Mouse (Mus musculus): ENCODE results near the gene Adh4. TPM values are rescaled to one million over a fixed set of nuclear protein-coding genes. Genes with fewer than 3 reads are reported as not detected.

Adh4 gene
- total and polyA plus RNA-seq, 2 experiments from 2014 or later: not detected

DNA sequence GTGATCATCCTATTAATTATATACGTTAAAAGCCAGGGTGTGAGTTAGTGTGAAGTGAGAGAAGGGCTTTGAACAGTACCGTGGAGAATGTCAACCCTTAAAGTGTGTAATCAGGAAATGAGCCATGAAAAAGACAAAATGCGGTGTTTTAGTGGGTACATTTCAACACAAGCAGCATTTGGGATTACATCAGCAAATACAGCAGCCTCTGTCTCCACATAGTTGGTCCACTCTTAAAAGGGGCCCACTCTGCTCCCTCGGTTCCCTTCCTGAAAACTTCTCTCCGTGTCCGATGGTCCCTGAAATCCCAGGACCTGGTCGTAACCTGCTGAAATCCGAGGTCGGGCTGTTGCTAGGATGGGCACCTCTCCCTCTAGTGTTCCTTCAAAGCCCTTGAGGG, 26.9 kb downstream of the Adh4 start:
- DNase-seq (ENCODE audit: low spot score) (no peak), ATAC-seq (no peak)
- peak; percentile 9; the same call in 1 of the 2 replicates for TF ChIP-seq CTCF (IDR thresholded peaks at IDR 0.05; ENCODE audit: low read depth)
- H3K9me3 ChIP-seq (ENCODE audit: low read length): no peaks in the 10 kb centered on the region
- peak overlapping the region; percentile 81 for H3K4me2 ChIP-seq (ENCODE audit: low read depth, low read length)
- WGBS: under 1% methylated on average over 9 of the region's 9 CpGs
- H3K27ac ChIP-seq: peak overlapping the region; percentile 86; the same call in 1 of the 2 replicates
- no peaks in the 10 kb centered on the region; the same call in 1 of the 2 replicates for H3K27me3 ChIP-seq (ENCODE audit: insufficient read depth, low read length)
- H3K4me3 ChIP-seq (ENCODE audit: low read length): peak overlapping the region; percentile 89
- peaks cover 9% of the 10 kb centered on the region for H3K4me1 ChIP-seq (ENCODE audit: insufficient read depth, low read length)
- peak overlapping the region; percentile 90 for H3K9ac ChIP-seq (replicated peaks; ENCODE audit: low read length)
- H3K36me3 ChIP-seq (ENCODE audit: insufficient read depth, low read length): peaks cover 15% of the 10 kb centered on the region

DNA sequence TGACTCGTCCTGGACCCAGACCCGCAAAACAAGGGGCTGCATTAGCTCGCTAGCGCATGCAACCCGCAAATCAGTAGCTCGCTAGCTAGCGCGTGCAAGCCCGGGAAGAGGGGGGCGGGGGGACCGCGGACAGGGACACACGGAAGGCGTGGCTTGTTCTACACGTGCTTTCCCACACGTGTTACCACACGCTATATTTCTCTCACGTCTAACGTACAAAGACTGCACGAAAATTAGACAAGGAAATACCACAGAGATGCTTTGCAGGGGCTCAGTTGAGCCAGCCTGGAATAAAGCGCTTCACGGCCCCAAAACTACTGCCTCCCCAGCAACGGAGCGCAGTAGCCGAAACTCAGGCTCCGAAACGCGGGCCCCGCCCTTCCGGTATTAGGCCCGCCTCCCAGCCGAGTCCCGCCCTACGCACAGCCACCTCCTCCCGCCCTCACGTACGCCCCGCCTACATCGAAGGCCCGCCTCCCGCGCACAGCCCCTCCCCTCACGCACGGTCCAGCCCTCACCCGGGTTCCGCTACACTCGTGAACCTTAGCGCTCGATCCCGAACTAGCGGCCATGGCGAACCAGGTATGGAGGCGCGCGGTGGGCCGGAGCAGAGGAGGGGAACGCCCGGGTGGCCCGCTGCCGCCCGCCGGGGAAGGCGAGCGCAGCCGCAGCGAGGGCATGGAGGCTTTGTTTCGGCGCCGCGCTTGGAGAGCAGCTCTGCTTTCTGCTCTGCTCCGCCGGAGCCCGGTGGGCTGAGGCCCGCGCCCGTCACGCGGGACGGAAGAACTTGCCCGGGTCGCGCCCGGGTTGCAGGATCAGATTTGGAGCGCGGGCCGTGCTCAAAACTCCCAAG, 27.6 kb downstream of the Adh4 start, which contains the start of gene Adh5:
Adh5 (plus strand) TSS at position 482 of the 853 bp plus-strand sequence.
- H3K36me3 ChIP-seq (ENCODE audit: insufficient read depth, low read length): peaks cover 19% of the 10 kb centered on the region
- peak; percentile 38 for TF ChIP-seq CTCF (IDR thresholded peaks at IDR 0.05; ENCODE audit: low read depth)
- ATAC-seq (peak; percentile 99), DNase-seq (ENCODE audit: low spot score) (peak; percentile 96)
- peaks cover 9% of the 10 kb centered on the region for H3K4me1 ChIP-seq (ENCODE audit: insufficient read depth, low read length)
- H3K27ac ChIP-seq: peak within 1 kb of the TSS; percentile 86
- no peaks in the 10 kb centered on the region; the same call in 1 of the 2 replicates for H3K27me3 ChIP-seq (ENCODE audit: insufficient read depth, low read length)
- no peaks in the 10 kb centered on the region for H3K9me3 ChIP-seq (ENCODE audit: low read length)
- under 1% methylated on average over 85 of the region's 86 CpGs for WGBS
- H3K9ac ChIP-seq (replicated peaks; ENCODE audit: low read length): peak within 1 kb of the TSS; percentile 90
- peak within 1 kb of the TSS; percentile 89 for H3K4me3 ChIP-seq (ENCODE audit: low read length)
- peak within 1 kb of the TSS; percentile 81 for H3K4me2 ChIP-seq (ENCODE audit: low read depth, low read length)

DNA sequence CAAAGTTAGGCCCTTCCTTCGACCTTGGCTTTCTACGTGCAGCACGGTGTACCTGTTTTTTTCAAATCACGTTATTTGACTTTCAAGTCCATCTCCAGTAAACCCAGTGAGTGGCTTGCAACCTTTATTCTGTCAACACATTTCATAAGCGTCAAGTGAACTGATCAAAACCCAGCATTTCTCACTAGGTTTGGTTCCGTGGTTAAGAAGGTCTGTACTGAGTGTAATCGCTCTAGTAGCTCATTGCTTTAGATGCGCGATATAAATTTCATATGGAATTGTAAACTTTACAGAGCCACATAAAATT, 28.2 kb downstream of the Adh4 start:
- ATAC-seq (no peak), DNase-seq (ENCODE audit: low spot score) (no peak)
- Histone ChIP-seq H3K4me1 (ENCODE audit: insufficient read depth, low read length) (peaks cover 9% of the 10 kb centered on the region), H3K36me3 (ENCODE audit: insufficient read depth, low read length) (peaks cover 24% of the 10 kb centered on the region), H3K9ac (replicated peaks; ENCODE audit: low read length) (peak overlapping the region; percentile 90), H3K9me3 (ENCODE audit: low read length) (no peaks in the 10 kb centered on the region), H3K27ac (peak overlapping the region; percentile 86), H3K27me3 (ENCODE audit: insufficient read depth, low read length) (no peaks in the 10 kb centered on the region; the same call in 1 of the 2 replicates), H3K4me3 (ENCODE audit: low read length) (peak overlapping the region; percentile 89), H3K4me2 (ENCODE audit: low read depth, low read length) (peak overlapping the region; percentile 81)
- 4% methylated on average over 9 of the region's 9 CpGs for WGBS
- TF ChIP-seq CTCF (IDR thresholded peaks at IDR 0.05; ENCODE audit: low read depth): no peak

DNA sequence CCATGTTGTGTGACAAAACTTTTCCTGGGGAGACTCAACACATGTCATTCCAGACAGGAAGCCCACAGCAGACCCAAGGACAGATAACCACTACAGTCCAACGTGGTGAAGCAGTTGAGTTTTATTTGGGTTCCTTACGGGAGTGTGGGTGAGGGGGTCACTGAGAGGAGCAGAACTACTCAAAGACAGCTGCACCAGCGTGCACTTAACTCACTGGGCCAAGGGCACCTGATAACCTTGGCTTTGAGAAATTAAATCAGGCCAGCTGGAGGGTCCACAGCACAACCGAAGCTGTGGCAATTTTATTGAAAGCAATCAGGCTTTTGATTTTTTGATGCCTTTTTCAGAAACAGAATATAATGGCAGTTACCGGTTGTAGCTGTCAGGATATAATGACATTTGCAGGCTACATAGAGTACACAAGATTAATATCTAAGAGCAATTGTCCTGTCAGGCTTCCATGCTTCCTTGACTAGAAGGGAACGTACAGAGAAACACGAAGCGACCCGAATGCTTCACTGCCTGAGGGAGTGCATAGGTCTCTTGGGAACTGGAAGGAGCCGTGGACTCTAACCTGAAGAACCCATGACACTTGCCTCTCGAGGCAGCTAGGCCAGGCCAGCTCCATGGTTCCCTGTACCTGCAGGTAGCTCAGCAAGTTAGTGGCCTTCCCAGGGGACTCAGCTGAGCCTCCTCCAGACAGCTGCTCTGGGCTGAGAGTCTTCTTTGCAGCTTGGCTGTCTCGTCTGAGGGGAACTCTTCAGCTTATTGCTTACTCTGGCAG, 33.0 kb downstream of the Adh4 start:
- no peak for DNase-seq (ENCODE audit: low spot score)
- H3K9me3 ChIP-seq (ENCODE audit: low read length): no peaks in the 10 kb centered on the region
- no peak overlapping the region for H3K4me3 ChIP-seq (ENCODE audit: low read length)
- no peak overlapping the region for H3K4me2 ChIP-seq (ENCODE audit: low read depth, low read length)
- H3K27me3 ChIP-seq (ENCODE audit: insufficient read depth, low read length): no peaks in the 10 kb centered on the region; the same call in 1 of the 2 replicates
- peaks cover 9% of the 10 kb centered on the region for H3K4me1 ChIP-seq (ENCODE audit: insufficient read depth, low read length)
- no peak for TF ChIP-seq CTCF (IDR thresholded peaks at IDR 0.05; ENCODE audit: low read depth)
- 72% methylated on average over 12 of the region's 12 CpGs for WGBS
- H3K27ac ChIP-seq: no peak overlapping the region
- H3K9ac ChIP-seq (replicated peaks; ENCODE audit: low read length): no peak overlapping the region
- H3K36me3 ChIP-seq (ENCODE audit: insufficient read depth, low read length): peaks cover 59% of the 10 kb centered on the region
- no peak for ATAC-seq

DNA sequence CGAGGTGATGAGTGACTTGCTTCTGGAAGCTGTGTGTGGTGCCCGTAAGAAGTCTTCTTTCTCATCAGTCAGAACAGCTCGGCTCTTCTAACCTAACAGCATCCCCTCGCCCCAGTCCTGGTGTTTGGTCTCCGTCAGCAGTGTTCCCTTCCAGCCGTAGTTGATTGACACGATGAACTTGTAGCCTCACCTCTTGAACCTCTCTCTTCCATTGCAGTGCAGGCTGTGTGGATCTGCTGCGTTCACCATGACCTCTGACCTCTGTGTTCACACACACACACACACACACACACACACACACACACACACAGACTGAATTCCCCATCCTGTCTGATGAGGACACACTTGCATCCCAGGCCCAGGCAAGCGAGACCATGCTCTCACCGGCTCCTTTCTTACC, 36.9 kb downstream of the Adh4 start:
- TF ChIP-seq CTCF (IDR thresholded peaks at IDR 0.05; ENCODE audit: low read depth): no peak
- Histone ChIP-seq H3K27ac (no peak overlapping the region), H3K4me1 (ENCODE audit: insufficient read depth, low read length) (no peaks in the 10 kb centered on the region), H3K4me2 (ENCODE audit: low read depth, low read length) (no peak overlapping the region), H3K9me3 (ENCODE audit: low read length) (no peaks in the 10 kb centered on the region), H3K27me3 (ENCODE audit: insufficient read depth, low read length) (no peaks in the 10 kb centered on the region), H3K36me3 (ENCODE audit: insufficient read depth, low read length) (peaks cover 50% of the 10 kb centered on the region), H3K9ac (replicated peaks; ENCODE audit: low read length) (no peak overlapping the region), H3K4me3 (ENCODE audit: low read length) (no peak overlapping the region)
- WGBS: 89% methylated on average over 10 of the region's 10 CpGs
- DNase-seq (ENCODE audit: low spot score): no peak
- ATAC-seq: no peak

DNA sequence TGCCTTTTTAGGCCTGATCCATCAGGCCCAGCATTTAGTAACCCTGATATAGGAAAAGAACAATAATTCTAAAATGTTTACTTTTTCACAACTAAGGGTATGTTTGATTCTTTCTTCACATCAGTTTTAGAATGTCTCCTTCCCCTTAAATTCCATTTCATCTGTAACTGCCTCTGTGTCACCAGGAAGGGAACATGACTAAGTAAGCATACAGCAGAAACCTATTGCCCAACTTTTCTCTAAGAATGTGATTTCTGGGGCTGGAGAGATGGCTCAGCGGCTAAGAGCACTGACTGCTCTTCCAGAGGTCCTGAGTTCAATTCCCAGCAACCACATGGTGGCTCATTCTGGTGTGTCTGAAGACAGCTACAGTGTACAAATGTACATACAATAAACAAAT, 39.0 kb downstream of the Adh4 start:
- 95% methylated on average over 1 of the region's 1 CpGs for WGBS
- H3K9ac ChIP-seq (replicated peaks; ENCODE audit: low read length): no peak overlapping the region
- DNase-seq (ENCODE audit: low spot score) (no peak), ATAC-seq (no peak)
- H3K27ac ChIP-seq: no peak overlapping the region
- no peak for TF ChIP-seq CTCF (IDR thresholded peaks at IDR 0.05; ENCODE audit: low read depth)
- no peak overlapping the region for H3K4me3 ChIP-seq (ENCODE audit: low read length)
- H3K4me1 ChIP-seq (ENCODE audit: insufficient read depth, low read length): no peaks in the 10 kb centered on the region
- H3K27me3 ChIP-seq (ENCODE audit: insufficient read depth, low read length): no peaks in the 10 kb centered on the region
- no peak overlapping the region for H3K4me2 ChIP-seq (ENCODE audit: low read depth, low read length)
- H3K9me3 ChIP-seq (ENCODE audit: low read length): no peaks in the 10 kb centered on the region
- peaks cover 49% of the 10 kb centered on the region for H3K36me3 ChIP-seq (ENCODE audit: insufficient read depth, low read length)
